Mouse (Mus musculus) inflammation-experienced regulatory T-cells, adult 6 months (primary cell): ENCODE results near the gene Tanc1. TPM values are rescaled to one million over a fixed set of nuclear protein-coding genes. Genes with fewer than 3 reads are reported as not detected.

Experiments used
- ATAC-seq: one replicate; pipeline ENCODE4 v1.8.0; 2017
- polyA plus RNA-seq, 3 experiments: library from polyadenylated mRNA; unstranded; fragments of 100-300 nt; shearing (Covaris generic); gene quantifications; one replicate each; pipeline ENCODE4 v1.2.1; 2017

Tanc1 gene
- polyA plus RNA-seq, 3 experiments from 2014 or later: 4.7 to 13.5 (median 9.6) TPM

GRCm38 (mm10) chr2:59794838-59795237, 183.0 kb downstream of the Tanc1 start:
- no peak for ATAC-seq

GRCm38 (mm10) chr2:59798934-59799532, 187.2 kb downstream of the Tanc1 start:
- no peak for ATAC-seq

- no peak for ATAC-seq
Observed at GRCm38 (mm10) chr2:59799572-59799971, 187.7 kb downstream of the Tanc1 start.

GRCm38 (mm10) chr2:59800481-59801266, 188.8 kb downstream of the Tanc1 start:
- no peak for ATAC-seq

- no peak for ATAC-seq
Observed at GRCm38 (mm10) chr2:59802722-59803387, 191.0 kb downstream of the Tanc1 start.

- no peak for ATAC-seq
Observed at GRCm38 (mm10) chr2:59805595-59805994, 193.8 kb downstream of the Tanc1 start.

GRCm38 (mm10) chr2:59806038-59806437, 194.2 kb downstream of the Tanc1 start:
- ATAC-seq: no peak

- no peak for ATAC-seq
Observed at GRCm38 (mm10) chr2:59808608-59809007, 196.8 kb downstream of the Tanc1 start.

- ATAC-seq: no peak
Observed at GRCm38 (mm10) chr2:59810039-59810438, 198.2 kb downstream of the Tanc1 start.

GRCm38 (mm10) chr2:59811247-59811646, 199.4 kb downstream of the Tanc1 start:
- ATAC-seq: no peak

GRCm38 (mm10) chr2:59812641-59813040, 200.8 kb downstream of the Tanc1 start:
- no peak for ATAC-seq

GRCm38 (mm10) chr2:59813457-59813856, 201.6 kb downstream of the Tanc1 start:
- ATAC-seq: no peak

- ATAC-seq: no peak
Observed at GRCm38 (mm10) chr2:59814997-59815396, 203.2 kb downstream of the Tanc1 start.

GRCm38 (mm10) chr2:59818663-59819062, 206.8 kb downstream of the Tanc1 start:
- ATAC-seq: no peak

- no peak for ATAC-seq
Observed at GRCm38 (mm10) chr2:59819415-59819814, 207.6 kb downstream of the Tanc1 start.

- ATAC-seq: no peak
Observed at GRCm38 (mm10) chr2:59820088-59820487, 208.2 kb downstream of the Tanc1 start.

- no peak for ATAC-seq
Observed at GRCm38 (mm10) chr2:59821044-59821443, 209.2 kb downstream of the Tanc1 start.

GRCm38 (mm10) chr2:59824289-59824688, 212.4 kb downstream of the Tanc1 start:
- ATAC-seq: no peak

- no peak for ATAC-seq
Observed at GRCm38 (mm10) chr2:59825380-59825779, 213.5 kb downstream of the Tanc1 start.

GRCm38 (mm10) chr2:59828103-59828655, 216.3 kb downstream of the Tanc1 start:
- ATAC-seq: no peak

GRCm38 (mm10) chr2:59828777-59829508, 217.1 kb downstream of the Tanc1 start:
- no peak for ATAC-seq

GRCm38 (mm10) chr2:59829718-59830117, 217.9 kb downstream of the Tanc1 start:
- ATAC-seq: no peak

GRCm38 (mm10) chr2:59830151-59830550, 218.3 kb downstream of the Tanc1 start:
- no peak for ATAC-seq
